Mouse (Mus musculus): ENCODE results near the gene Serinc3. TPM values are rescaled to one million over a fixed set of nuclear protein-coding genes. Genes with fewer than 3 reads are reported as not detected.

Gene Serinc3
- polyA plus RNA-seq, 1 experiment from 2014 or later: 22.1 TPM

GRCm38 (mm10) chr2:163615906-163616651 is 28.9 kb downstream of the Serinc3 start:
- 90% methylated on average over 4 of the region's 4 CpGs for WGBS
- H3K9me3 ChIP-seq: no peaks in the 10 kb centered on the region
- no peak overlapping the region for H3K27ac ChIP-seq (replicated peaks)
- no peaks in the 10 kb centered on the region for H3K4me1 ChIP-seq
- H3K36me3 ChIP-seq (replicated peaks): peaks cover 98% of the 10 kb centered on the region
- no peak for DNase-seq (ENCODE audit: low spot score)
- no peaks in the 10 kb centered on the region for H3K27me3 ChIP-seq (replicated peaks; ENCODE audit: low read depth, poor library complexity, severe bottlenecking)
- H3K4me3 ChIP-seq: no peak overlapping the region

GRCm38 (mm10) chr2:163615401-163615800 is 29.5 kb downstream of the Serinc3 start:
- H3K4me3 ChIP-seq: no peak overlapping the region
- no peaks in the 10 kb centered on the region for H3K4me1 ChIP-seq
- no peaks in the 10 kb centered on the region for H3K9me3 ChIP-seq
- no peak for DNase-seq (ENCODE audit: low spot score)
- 92% methylated on average over 9 of the region's 9 CpGs for WGBS
- H3K27me3 ChIP-seq (replicated peaks; ENCODE audit: low read depth, poor library complexity, severe bottlenecking): no peaks in the 10 kb centered on the region
- no peak overlapping the region for H3K27ac ChIP-seq (replicated peaks)
- H3K36me3 ChIP-seq (replicated peaks): peaks cover 98% of the 10 kb centered on the region

- peaks cover 94% of the 10 kb centered on the region for H3K36me3 ChIP-seq (replicated peaks)
- no peak for DNase-seq (ENCODE audit: low spot score)
- no peaks in the 10 kb centered on the region for H3K4me1 ChIP-seq
- H3K9me3 ChIP-seq: no peaks in the 10 kb centered on the region
- H3K27me3 ChIP-seq (replicated peaks; ENCODE audit: low read depth, poor library complexity, severe bottlenecking): no peaks in the 10 kb centered on the region
- no peak overlapping the region for H3K27ac ChIP-seq (replicated peaks)
- WGBS: 90% methylated on average over 4 of the region's 4 CpGs
- H3K4me3 ChIP-seq: no peak overlapping the region
Measured at GRCm38 (mm10) chr2:163613990-163614389, 30.9 kb downstream of the Serinc3 start.

GRCm38 (mm10) chr2:163613206-163613605 is 31.7 kb downstream of the Serinc3 start:
- Histone ChIP-seq H3K36me3 (replicated peaks) (peaks cover 86% of the 10 kb centered on the region), H3K4me1 (no peaks in the 10 kb centered on the region), H3K27me3 (replicated peaks; ENCODE audit: low read depth, poor library complexity, severe bottlenecking) (no peaks in the 10 kb centered on the region), H3K9me3 (no peaks in the 10 kb centered on the region), H3K4me3 (no peak overlapping the region), H3K27ac (replicated peaks) (no peak overlapping the region)
- no peak for DNase-seq (ENCODE audit: low spot score)
- 96% methylated on average over 5 of the region's 5 CpGs for WGBS

GRCm38 (mm10) chr2:163611176-163611575 is 33.8 kb downstream of the Serinc3 start:
- Histone ChIP-seq H3K27me3 (replicated peaks; ENCODE audit: low read depth, poor library complexity, severe bottlenecking) (no peaks in the 10 kb centered on the region), H3K4me3 (no peak overlapping the region), H3K9me3 (no peaks in the 10 kb centered on the region), H3K27ac (replicated peaks) (no peak overlapping the region), H3K4me1 (no peaks in the 10 kb centered on the region), H3K36me3 (replicated peaks) (peaks cover 75% of the 10 kb centered on the region)
- WGBS: 71% methylated on average over 9 of the region's 9 CpGs
- DNase-seq (ENCODE audit: low spot score): no peak

GRCm38 (mm10) chr2:163609281-163609975 is 35.5 kb downstream of the Serinc3 start:
- Histone ChIP-seq H3K27ac (replicated peaks) (no peak overlapping the region), H3K4me1 (no peaks in the 10 kb centered on the region), H3K4me3 (no peak overlapping the region), H3K9me3 (no peaks in the 10 kb centered on the region), H3K27me3 (replicated peaks; ENCODE audit: low read depth, poor library complexity, severe bottlenecking) (no peaks in the 10 kb centered on the region), H3K36me3 (replicated peaks) (peaks cover 57% of the 10 kb centered on the region)
- WGBS: 86% methylated on average over 12 of the region's 12 CpGs
- DNase-seq (ENCODE audit: low spot score): no peak

- H3K27ac ChIP-seq (replicated peaks): no peak overlapping the region
- 84% methylated on average over 7 of the region's 7 CpGs for WGBS
- no peak for DNase-seq (ENCODE audit: low spot score)
- H3K36me3 ChIP-seq (replicated peaks): peaks cover 44% of the 10 kb centered on the region
- H3K9me3 ChIP-seq: no peaks in the 10 kb centered on the region
- no peaks in the 10 kb centered on the region for H3K27me3 ChIP-seq (replicated peaks; ENCODE audit: low read depth, poor library complexity, severe bottlenecking)
- H3K4me3 ChIP-seq: no peak overlapping the region
- peaks cover 4% of the 10 kb centered on the region for H3K4me1 ChIP-seq
Measured at GRCm38 (mm10) chr2:163608008-163608407, 36.9 kb downstream of the Serinc3 start.

GRCm38 (mm10) chr2:163606161-163606560 is 38.8 kb downstream of the Serinc3 start:
- Histone ChIP-seq H3K27me3 (replicated peaks; ENCODE audit: low read depth, poor library complexity, severe bottlenecking) (no peaks in the 10 kb centered on the region), H3K9me3 (no peaks in the 10 kb centered on the region), H3K27ac (replicated peaks) (no peak overlapping the region), H3K4me1 (peaks cover 13% of the 10 kb centered on the region), H3K4me3 (no peak overlapping the region), H3K36me3 (replicated peaks) (peaks cover 26% of the 10 kb centered on the region)
- DNase-seq (ENCODE audit: low spot score): no peak
- WGBS: 84% methylated on average over 7 of the region's 7 CpGs

GRCm38 (mm10) chr2:163602101-163602971 is 42.6 kb downstream of the Serinc3 start, which contains the start of gene Ttpal:
Gene Ttpal (plus strand): TSS chr2:163602314.
- H3K27me3 ChIP-seq (replicated peaks; ENCODE audit: low read depth, poor library complexity, severe bottlenecking): no peaks in the 10 kb centered on the region
- H3K4me1 ChIP-seq: peaks cover 13% of the 10 kb centered on the region
- peak within 1 kb of the TSS; percentile 98 for H3K27ac ChIP-seq (replicated peaks)
- H3K9me3 ChIP-seq: no peaks in the 10 kb centered on the region
- H3K4me3 ChIP-seq: peak within 1 kb of the TSS; percentile 94
- 2% methylated on average over 57 of the region's 57 CpGs for WGBS
- DNase-seq (ENCODE audit: low spot score): peak; percentile 92
- H3K36me3 ChIP-seq (replicated peaks): no peaks in the 10 kb centered on the region; the same call in 1 of the 2 replicates

- 0 out of 2 replicates have a peak overlapping the region, but pooled peaks have one; percentile 40 for H3K27ac ChIP-seq (replicated peaks)
- no peak for DNase-seq (ENCODE audit: low spot score)
- no peaks in the 10 kb centered on the region for H3K27me3 ChIP-seq (replicated peaks; ENCODE audit: low read depth, poor library complexity, severe bottlenecking)
- H3K9me3 ChIP-seq: no peaks in the 10 kb centered on the region
- peaks cover 13% of the 10 kb centered on the region for H3K4me1 ChIP-seq
- H3K4me3 ChIP-seq: peak overlapping the region; percentile 94
- no peaks in the 10 kb centered on the region for H3K36me3 ChIP-seq (replicated peaks)
- WGBS: 83% methylated on average over 7 of the region's 7 CpGs
Measured at GRCm38 (mm10) chr2:163601712-163602100, 43.2 kb downstream of the Serinc3 start.

- Histone ChIP-seq H3K9me3 (no peaks in the 10 kb centered on the region), H3K36me3 (replicated peaks) (no peaks in the 10 kb centered on the region), H3K4me1 (peaks cover 17% of the 10 kb centered on the region), H3K27me3 (replicated peaks; ENCODE audit: low read depth, poor library complexity, severe bottlenecking) (no peaks in the 10 kb centered on the region), H3K27ac (replicated peaks) (no peak overlapping the region), H3K4me3 (no peak overlapping the region)
- 90% methylated on average over 7 of the region's 7 CpGs for WGBS
- DNase-seq (ENCODE audit: low spot score): no peak
Measured at GRCm38 (mm10) chr2:163601066-163601465, 43.9 kb downstream of the Serinc3 start.

- DNase-seq (ENCODE audit: low spot score): peak; percentile 75
- Histone ChIP-seq H3K9me3 (no peaks in the 10 kb centered on the region), H3K27me3 (replicated peaks; ENCODE audit: low read depth, poor library complexity, severe bottlenecking) (no peaks in the 10 kb centered on the region), H3K36me3 (replicated peaks) (no peaks in the 10 kb centered on the region), H3K4me3 (no peak overlapping the region), H3K4me1 (peaks cover 28% of the 10 kb centered on the region), H3K27ac (replicated peaks) (no peak overlapping the region)
- 0% methylated on average over 1 of the region's 1 CpGs for WGBS
Measured at GRCm38 (mm10) chr2:163599226-163599625, 45.7 kb downstream of the Serinc3 start.
